Mouse (Mus musculus) testis, postnatal 10 days (tissue): ENCODE data around the gene Sdccag8.

Source experiments
- DNase-seq: peaks from one replicate; pipeline ENCODE4 v3.0.0; 2021; ENCODE audit warnings: low spot score

Sdccag8 gene

DNA sequence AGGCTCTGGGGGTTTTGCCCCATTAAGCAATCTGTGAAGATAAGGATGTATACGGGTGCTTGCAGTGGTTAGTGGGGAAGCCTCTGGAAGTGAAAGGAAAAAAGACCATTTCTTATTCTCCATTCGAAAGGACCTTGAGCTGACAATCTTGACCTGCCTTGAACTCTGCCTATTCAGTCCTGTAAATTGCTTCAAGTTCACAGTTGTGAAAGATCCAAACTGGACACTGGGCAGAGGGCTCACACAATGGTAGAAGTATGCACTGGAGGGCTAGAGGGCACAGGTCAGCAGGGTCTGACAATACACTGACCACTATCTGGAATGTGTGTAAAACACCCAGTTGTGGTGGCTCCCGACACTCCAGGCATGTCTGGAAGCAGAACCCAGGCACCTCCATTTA lies 198.3 kb downstream of the Sdccag8 start:
- no peak for DNase-seq

DNA sequence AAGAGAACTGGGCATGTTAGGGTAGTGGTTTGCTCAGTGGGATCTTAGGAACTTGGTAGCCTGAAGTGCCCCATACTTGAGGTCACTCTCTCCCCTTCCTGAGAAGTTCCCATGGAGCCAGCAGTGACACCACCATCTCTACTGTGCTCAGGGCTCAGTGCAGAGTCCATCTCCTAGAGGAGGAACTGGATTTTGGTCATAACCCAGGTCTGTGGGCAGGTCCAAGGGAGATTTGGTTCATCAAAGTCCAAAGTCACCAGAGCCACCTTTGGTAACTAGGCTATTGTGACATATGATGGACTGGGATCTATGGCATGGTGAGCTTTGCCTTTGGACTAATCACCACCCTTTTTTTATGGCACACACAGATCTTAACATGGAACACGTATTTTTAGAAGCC lies 198.9 kb downstream of the Sdccag8 start:
- DNase-seq = no peak

DNA sequence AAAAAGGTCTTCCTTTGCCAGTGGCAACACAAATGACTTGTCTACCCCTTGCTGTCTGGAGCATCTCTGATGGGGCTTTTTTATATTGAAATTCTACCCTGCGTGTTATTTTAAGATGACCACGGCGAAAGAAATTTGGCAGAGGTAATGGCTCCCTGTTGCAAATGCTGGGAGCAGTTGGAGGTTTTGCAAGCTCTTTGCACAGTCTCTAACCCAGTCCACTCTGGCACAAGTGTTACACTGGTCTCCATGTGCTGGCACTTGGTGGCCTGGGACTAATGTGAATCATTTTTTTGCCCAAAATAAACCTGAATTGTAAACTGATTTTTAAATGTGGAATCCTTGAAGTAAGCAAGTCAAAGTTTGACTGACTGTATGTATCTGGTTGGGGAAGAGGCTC lies 199.3 kb downstream of the Sdccag8 start:
- DNase-seq = no peak

DNA sequence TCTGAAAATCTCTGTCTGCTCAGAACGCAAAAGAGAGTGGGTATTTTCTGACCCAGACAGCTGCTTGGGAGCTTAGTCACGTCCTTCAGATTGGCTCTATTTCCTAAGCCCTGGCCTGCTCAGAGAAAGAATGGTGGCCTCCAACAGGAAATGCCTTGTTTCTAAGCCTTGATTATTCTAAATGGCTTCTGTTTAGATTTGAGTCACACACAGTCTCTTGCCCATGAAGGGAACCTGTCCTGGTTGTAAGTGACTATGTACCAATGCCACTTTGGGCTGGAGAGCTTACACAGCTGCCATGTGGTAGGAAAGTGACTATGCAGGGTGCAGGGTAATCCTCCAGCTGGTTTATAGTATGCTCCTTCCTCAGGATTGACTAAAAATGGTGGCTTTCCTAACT lies 199.9 kb downstream of the Sdccag8 start:
- no peak for DNase-seq

DNA sequence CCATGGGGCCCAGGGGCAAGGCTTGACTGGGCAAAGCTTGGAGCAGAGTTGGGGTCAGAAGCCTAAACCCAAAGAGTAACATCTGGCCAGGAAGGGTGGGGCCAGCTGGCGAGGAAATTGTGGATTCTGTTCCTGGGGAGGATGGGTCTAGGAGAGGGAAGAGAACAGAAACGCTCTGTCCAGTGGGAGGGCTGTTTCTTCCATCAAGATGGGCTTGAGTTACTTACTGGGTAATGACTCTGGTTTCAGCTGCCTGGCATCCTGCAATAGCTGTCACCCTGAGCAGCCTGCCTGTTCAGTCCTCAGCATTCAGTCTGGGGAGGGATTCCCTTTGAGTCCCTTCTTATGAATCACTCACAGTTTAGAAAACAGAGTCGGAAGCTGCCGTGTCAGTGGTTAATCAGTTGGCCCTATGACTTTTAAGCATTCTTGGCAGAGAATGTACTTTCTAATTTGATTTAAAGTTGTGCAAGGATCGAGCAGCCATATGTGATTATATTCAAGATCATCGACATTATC lies 200.5 kb downstream of the Sdccag8 start:
- DNase-seq = no peak

DNA sequence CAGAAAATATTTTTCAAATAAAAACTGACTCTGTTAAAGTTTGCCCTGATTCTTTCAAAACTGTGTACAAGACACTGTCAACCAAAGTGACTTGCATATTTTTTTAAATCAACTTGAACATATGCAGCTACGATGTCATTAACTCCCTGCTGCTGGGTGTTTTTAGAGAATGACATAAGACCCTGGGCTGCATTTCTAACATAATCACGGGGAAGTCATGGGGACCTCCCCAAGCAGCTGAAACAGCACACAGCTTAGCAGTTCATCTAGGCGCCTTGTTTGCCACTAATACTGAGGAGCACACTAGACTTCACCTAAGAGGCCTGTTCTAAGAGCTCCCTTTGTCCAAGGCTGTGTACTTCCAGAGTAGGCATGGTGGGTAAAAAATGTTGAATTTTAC lies 201.5 kb downstream of the Sdccag8 start:
- no peak for DNase-seq

DNA sequence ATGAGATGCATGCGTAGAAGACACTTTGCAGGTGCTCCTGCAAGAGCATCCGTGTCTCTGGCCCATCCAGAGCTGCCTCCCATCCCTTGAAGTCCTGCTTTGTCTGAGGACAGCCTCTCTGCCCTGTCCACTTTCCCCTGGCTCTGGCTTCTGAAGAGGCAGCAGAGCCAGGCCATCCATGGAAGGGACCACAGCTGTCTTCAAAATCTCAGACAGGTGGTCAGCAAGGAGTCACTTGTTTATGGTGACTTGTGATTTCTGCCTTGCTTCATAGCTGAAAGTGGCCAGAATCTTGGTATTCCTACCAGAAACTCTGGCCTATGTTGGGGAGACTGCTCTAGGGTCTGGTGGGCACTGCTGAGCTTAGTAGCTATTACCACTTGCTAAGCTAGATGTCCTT lies 202.3 kb downstream of the Sdccag8 start:
- no peak for DNase-seq

DNA sequence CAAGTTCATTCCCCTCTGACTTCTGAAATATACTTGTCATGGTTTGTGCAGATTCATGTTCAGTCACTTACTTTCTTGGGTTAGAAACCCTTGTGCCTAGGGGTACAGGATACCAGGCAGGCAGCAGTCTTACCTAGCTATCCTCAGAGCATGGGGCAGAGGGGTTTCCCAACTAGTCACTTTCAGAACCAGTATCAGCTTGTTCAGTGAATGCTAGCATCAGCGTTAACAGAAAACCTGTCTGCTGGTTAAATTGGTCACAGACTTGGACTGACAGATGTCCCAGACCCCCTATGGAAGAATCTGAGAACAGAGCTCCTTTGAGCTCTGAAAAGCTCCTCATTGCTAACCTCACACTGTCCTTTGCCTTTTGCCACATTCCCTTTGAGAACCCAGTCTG lies 204.3 kb downstream of the Sdccag8 start:
- DNase-seq = no peak

DNA sequence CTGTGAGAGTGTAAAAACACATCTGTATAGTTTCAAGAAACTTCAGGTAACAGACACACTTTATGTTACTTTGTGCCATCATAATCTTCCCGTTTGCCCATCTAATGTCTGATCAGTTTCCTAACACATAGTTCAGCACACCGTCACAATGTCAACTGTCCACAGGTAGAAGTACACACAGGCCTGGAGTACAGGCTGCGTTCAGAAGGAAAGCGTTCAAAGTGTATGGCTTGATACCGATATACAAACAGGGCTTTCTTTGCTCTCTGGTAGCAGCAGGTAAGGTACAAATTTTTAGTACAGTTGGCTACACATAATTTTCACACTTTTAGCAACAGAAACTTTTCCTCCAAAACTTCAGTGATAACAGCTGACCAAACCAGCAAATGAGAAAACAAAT lies 205.2 kb downstream of the Sdccag8 start:
- no peak for DNase-seq

DNA sequence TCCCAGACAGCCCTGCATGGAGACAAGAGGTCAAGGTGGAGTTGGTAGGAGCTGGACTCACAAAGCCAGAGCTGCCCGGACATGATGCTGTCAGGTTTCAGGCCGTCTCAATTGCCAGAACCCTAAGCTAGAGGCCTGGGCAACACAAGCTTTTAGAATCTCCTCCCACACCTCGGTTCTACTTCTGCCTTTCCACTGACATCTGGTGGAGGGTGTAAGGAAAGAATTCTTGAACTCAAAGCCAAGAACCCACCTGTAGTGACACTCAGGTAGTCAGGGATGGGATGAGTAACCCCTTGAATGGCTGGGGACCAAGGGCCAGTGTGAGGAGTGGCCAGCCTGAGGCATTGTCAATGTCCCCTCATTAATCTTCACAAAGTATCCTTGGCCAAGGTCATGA lies 208.3 kb downstream of the Sdccag8 start:
- no peak for DNase-seq

DNA sequence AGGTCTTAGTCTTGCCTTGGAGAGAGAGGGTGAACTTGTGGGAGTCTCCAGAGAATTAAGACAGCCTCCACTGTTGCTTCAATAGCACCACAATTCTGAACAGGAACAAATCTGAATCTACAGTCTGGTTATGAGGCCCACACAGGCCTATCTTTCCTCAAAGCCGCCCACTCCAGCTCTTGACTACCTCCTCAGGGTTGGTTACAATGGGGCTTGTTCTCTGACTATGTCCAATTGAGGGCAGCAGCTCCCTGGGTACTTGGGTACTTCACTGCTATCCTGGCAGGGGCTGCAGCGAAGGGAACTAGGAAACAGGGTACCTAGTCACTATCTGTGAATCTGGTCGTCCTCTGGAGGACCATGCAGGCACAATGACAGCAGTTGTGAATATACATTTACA lies 213.2 kb downstream of the Sdccag8 start:
- no peak for DNase-seq

DNA sequence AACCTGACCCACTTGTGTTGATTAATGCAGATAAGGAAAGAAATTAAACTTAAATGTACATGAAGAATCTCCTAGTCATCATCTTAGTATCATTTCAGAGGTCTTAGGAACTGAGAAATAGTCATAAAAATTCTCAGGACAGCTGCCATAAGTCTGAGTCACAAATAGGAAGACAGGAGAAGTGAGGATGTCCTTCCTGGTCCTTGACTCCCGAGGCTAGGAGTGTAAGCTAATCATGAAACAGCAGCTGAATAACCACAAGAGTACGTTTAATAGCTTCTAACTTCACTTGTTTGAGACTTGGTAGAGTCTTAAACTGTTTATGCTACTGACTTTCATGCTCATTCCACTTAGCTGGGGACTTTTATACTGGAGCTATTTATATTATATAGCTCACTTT lies 214.6 kb downstream of the Sdccag8 start:
- DNase-seq = no peak

DNA sequence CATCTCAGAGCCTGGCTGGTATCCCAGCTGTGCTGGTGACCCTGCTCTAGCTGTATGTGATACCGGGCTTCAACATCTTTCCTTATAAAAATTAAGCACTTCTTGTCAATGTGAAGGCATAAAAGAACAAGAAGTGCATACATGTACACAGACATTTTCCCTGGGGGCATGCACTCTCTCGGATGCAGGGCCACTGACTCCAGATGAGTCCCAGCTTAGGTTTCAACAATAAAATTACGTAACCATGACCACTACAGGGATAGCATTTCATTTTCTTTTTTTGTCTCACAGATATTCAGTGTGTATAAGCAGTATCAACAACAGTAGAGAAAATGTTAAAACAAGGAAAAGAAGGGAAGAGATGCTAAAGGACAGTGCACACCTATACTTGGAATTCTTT lies 216.2 kb downstream of the Sdccag8 start:
- no peak for DNase-seq

DNA sequence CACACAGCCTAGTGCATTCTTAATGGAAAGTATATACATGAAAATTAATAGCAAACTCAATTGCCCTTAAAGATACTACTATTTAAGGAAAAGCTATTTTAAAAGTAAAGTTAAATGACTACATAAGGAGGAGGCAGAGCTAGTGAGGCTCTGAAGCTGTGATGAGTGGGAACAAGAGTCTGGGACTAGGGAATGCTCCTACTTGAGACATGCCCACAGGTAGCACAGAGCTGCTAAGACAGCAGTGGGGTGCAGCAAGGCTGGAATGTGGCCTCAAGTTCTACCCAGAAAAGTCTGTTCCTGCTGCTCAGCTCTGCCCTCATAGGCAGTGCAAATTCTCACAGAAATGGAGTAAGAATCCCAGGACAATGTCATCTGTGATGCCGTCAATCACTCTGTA lies 216.7 kb downstream of the Sdccag8 start:
- no peak for DNase-seq

DNA sequence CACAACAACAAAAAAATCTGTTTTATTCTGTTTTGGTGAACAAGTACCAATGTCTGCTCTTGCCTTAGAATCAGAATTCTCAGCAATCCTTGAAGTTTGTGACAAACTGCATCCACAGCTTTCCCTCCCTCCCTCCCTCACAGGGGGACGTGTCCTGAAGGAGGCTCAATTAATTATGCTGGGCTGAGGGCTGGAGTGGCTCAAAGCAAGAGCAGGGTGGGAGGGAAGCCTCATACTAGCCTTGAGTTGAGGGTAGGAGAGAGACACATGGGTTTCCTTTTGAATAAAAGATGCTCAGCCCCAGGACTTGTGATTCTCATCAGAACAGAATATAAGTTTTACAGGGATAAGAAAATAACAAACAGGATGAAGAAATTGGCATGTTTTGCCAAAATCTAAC lies 217.8 kb downstream of the Sdccag8 start:
- no peak for DNase-seq

DNA sequence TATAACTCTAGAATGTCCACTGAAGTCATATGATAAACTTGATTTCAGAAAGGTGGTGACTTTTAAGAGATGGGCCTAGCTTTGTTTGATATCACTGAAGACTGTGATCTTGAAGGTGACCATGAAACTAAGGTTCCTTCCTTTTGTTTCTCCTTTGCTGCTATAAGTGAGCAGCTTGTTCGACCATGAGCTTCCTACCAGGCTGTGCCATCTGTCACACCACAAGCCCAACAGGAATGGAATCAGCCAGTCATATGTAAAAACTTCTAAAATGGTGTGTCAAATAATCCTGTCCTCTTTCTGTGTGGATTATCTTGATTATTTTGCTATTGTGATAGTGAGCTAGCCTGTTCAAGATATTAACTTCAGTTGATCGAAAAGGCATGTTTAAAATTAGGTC lies 221.0 kb downstream of the Sdccag8 start:
- DNase-seq = no peak

DNA sequence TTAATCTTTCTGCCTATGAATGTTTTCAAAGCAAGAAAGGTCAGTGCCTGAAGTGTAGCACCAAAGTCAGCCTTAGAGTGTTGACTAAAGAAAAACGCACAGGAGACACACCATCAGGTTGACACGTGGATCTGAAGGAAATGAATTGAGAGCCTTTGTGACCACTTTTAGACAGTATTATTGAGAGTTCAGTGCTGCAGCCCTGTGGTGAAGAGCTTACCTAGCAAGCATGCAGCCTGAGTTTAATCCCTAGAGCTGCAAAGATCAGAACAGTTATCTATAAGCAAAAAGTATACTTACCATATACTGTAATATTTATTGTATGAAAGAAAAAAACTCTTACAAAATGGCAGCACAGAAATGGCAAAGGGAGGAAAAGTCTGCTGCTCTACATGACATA lies 223.9 kb downstream of the Sdccag8 start:
- no peak for DNase-seq

DNA sequence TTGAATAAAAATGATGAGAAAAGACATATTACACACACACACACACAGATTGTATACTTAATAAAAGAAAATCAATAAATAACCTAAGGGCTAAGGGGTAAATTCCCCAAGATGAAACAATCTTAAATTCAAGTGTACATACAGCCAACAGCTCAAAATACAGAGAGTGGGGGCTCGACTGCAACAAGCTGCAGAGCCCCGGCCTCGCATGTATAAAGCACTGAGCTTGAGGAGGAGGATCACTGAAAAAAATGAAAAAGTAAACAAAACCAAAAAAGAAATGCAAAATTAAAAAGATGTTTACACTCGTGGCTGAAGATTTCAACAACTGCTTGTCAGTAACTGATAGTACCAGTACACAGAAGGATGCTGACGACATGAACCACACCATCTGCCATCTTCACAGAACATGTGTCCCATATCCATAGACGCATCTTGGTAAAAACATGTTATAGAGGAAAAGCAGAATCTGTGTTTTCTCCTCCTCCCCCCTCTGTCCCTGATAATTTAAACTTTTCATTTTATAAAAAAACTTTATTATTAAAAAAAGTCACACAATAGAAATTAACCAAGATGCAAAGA lies 224.7 kb downstream of the Sdccag8 start:
- DNase-seq = no peak

DNA sequence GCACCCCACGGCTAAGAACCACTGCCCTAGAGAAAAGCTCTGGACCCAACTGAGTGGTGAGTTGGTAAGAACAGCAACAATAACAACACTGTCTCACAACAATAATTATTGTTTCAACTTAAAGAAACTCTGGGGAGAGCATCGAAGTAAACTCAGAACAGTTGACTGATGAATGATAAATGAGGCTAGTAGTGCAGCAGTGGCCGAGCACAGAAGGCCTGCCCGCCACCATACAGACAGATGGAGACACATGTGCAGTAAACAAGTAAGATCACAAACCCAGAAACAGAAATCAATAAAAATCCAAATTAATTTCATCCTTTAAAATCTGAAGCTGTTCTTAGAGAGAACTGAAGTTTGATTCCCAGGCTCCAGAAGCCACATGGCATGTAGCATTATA lies 225.6 kb downstream of the Sdccag8 start:
- DNase-seq = no peak

DNA sequence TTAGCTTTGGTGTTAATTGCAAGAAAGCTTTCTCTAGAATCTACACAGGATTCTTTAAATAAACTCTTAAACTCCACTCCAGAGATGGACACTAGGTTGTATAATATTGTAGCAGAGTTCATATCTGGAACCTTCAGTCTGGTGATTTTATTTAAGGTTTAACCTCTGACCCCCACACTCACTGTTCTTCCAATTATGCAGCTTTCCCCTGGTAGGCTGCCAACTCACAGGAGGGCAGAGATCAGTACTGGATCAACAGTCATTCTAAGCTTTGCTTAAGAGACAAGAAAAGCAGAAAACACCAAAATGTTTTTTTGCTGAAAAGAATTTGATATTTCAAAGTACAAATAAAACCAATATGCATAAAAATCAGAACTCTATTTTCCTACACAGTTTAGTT lies 231.4 kb downstream of the Sdccag8 start:
- DNase-seq = no peak

DNA sequence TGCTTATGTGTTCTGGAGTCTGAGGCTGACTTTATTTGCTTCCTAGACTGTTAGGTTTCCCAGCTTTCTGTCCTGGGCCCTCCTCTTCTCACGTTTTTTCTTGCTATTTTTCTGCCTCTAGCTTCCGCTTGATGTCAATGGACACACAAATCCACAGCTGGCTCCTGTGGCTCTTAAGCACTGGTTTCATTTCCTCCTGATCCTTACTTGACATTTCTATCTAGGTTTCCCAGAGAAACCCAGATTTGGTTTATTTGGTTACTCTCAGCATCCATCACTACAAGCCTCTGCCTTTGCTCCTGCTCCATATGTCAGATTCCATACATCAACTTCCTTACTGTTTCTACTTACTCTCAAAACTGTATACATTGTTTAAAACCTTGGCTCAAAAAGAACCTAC lies 232.5 kb downstream of the Sdccag8 start:
- DNase-seq = no peak

DNA sequence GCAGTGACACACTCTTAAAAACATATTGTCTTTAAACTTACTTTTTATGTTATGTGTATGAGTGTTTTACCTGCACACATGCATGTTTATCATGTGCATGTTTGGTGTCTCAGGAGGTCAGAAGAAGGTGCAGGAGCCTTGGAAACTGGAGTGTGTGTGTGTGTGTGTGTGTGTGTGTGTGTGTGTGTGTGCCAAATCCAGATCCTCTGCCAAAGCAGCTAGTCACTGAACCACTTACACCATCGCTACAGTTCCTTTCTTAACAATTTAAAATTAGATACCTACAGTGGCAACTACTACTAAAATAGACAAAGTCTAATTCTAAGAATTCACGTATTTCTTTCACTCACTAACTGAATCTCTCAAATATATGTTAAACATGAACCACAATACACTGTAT lies 234.3 kb downstream of the Sdccag8 start:
- DNase-seq = no peak

DNA sequence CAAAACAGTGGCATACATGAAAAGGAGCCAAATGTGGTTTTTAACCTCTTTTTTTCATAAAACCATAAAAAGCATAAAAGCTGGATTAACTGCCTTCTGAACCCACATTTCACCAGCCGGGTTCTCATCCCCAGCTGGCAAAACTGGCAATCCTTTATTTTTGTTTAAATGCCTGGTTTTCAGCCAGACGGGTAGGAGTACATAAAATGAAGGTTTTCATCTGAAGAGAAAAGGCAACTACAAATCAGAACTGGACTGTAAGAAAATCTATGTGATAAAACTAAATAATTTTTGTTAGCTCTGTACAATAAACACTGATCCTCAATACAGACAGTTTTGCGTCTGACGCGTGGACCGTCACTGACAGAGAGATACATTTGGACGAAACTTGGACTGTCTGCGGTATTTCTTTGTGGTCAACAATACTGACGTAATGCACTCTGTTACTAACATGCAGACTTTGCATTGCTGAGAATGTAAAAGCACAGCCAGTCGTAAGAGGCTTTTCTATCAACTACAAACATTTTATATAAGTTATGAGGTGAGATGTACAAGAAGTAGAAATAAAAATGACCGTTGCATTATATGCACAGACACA lies 237.0 kb downstream of the Sdccag8 start:
- no peak for DNase-seq

DNA sequence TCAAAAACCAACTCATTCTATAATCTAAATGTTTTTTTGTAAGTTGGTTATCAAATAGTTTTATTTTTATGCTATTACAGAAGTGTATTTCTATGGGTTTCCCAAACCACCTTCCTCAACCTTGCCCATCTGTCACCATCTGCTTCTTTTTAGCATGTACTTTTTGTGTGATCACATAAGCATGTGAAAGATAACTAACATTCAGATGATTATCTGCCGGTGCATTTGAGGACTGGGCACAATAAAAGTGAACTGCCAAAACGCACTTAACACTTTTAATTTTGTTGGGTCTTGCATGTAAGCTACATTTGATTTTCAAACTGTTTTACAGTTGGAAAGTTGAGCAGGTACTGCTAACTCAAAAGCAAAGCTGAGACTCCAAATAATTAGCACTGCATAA lies 240.4 kb downstream of the Sdccag8 start:
- DNase-seq = no peak
